Mouse (Mus musculus) megakaryocyte, embryonic 14.5 days (primary cell): ENCODE results near the gene Unc5cl. TPM values are rescaled to one million over a fixed set of nuclear protein-coding genes. Genes with fewer than 3 reads are reported as not detected.

ENCODE experiments used
- H3K27me3 ChIP-seq: replicated peaks from 2 replicates; pipeline ENCODE3; 2012; ENCODE audit warnings: inconsistent platforms
- H3K36me3 ChIP-seq: replicated peaks from 2 replicates; pipeline ENCODE3; 2012; ENCODE audit warnings: low read length, inconsistent platforms, mixed read lengths
- H3K4me1 ChIP-seq: 2 replicates; pipeline ENCODE4 v1.6.1; 2012; ENCODE audit warnings: inconsistent platforms
- H3K4me3 ChIP-seq: replicated peaks from 2 replicates; pipeline ENCODE3; 2012; ENCODE audit warnings: moderate library complexity, mild to moderate bottlenecking, inconsistent platforms
- H3K9me3 ChIP-seq: 2 replicates; pipeline ENCODE4 v1.6.1; 2012; ENCODE audit warnings: inconsistent platforms
- FLI1 ChIP-seq: IDR thresholded peaks from 2 replicates; pipeline ENCODE4 v1.6.1; 2012; ENCODE audit warnings: low read length, inconsistent platforms, mixed read lengths
- GATA1 ChIP-seq: IDR thresholded peaks from 3 replicates; pipeline ENCODE4 v1.6.1; 2012; ENCODE audit warnings: mixed read lengths, low read length, inconsistent platforms, borderline replicate concordance
- polyA plus RNA-seq: library from polyadenylated mRNA; stranded (reverse); fragments of >175 nt; gene quantifications from 2 replicates; pipeline ENCODE4 v1.2.3, GENCODE M21; 2012; ENCODE audit warnings: low replicate concordance; ENCODE audit not compliant: insufficient read depth

Gene Unc5cl
- polyA plus RNA-seq, 1 experiment: not detected

- TF ChIP-seq FLI1 (no peak), GATA1 (no peak)
- Histone ChIP-seq H3K36me3 (no peaks in the 10 kb centered on the region), H3K9me3 (no peaks in the 10 kb centered on the region; the same call in 1 of the 2 replicates), H3K4me1 (no peaks in the 10 kb centered on the region), H3K27me3 (no peaks in the 10 kb centered on the region), H3K4me3 (peak overlapping the region; percentile 76)
These were observed 131.2 kb downstream of the Unc5cl start for GRCm38 (mm10) chr17:48585902-48586359.

DNA sequence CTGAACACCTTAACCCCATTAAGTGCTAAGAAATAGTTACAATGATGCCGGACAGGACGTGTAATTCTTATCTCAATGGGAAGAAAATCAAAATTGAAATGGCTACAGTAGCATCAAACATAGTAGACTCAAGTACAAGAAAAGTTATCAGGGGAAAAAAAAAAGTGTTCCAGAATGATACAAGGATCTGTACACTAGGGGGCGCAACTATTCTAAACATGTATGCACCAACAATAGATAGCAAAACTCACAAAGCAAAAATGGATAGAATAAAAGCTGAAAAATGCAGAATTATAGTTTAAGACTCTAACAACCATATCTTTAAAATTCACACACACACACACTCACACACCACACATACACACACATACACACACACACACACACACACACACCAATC is 134.0 kb downstream of the Unc5cl start:
- Histone ChIP-seq H3K4me3 (no peak overlapping the region), H3K9me3 (peaks cover 10% of the 10 kb centered on the region), H3K27me3 (no peaks in the 10 kb centered on the region), H3K36me3 (no peaks in the 10 kb centered on the region), H3K4me1 (no peaks in the 10 kb centered on the region)
- no peak for TF ChIP-seq FLI1
- no peak for TF ChIP-seq GATA1

Other genes with a start within 250 kb of the Unc5cl start
- gene Trem1, start 222.1 kb upstream of the Unc5cl start, polyA plus RNA-seq: 0.07 TPM in 1 of 2 replicates, not detected in the other
- 0.12 TPM in 1 of 2 replicates, not detected in the other for gene Trem3, start 207.1 kb upstream of the Unc5cl start, polyA plus RNA-seq
- 3.6 TPM in 1 of 2 replicates, not detected in the other for gene Treml4, start 190.6 kb upstream of the Unc5cl start, polyA plus RNA-seq
- gene Treml2, start 155.4 kb upstream of the Unc5cl start, polyA plus RNA-seq: 38.9 and 51.5 TPM in 2 replicates
- gene B430306N03Rik, start 138.8 kb upstream of the Unc5cl start, polyA plus RNA-seq: 0.94 TPM in 1 of 2 replicates, not detected in the other
- gene Trem2, start 108.5 kb upstream of the Unc5cl start, polyA plus RNA-seq: 45.6 and 176 TPM in 2 replicates
- gene Treml1, start 95.0 kb upstream of the Unc5cl start, polyA plus RNA-seq: 538 and 669 TPM in 2 replicates
- gene Nfya, start 45.0 kb upstream of the Unc5cl start, polyA plus RNA-seq: 12.7 and 14.4 TPM in 2 replicates
- 4.4 and 14.6 TPM in 2 replicates for gene Oard1, start 44.9 kb upstream of the Unc5cl start, polyA plus RNA-seq
- not detected in 2 replicates for gene Apobec2, start 22.0 kb upstream of the Unc5cl start, polyA plus RNA-seq
- gene Tspo2, start 3.4 kb upstream of the Unc5cl start, polyA plus RNA-seq: not detected in 2 replicates